Mouse (Mus musculus) layer of hippocampus, adult 8-10 months (tissue): ENCODE results near the gene Npc1l1. TPM values are rescaled to one million over a fixed set of nuclear protein-coding genes. Genes with fewer than 3 reads are reported as not detected.
A peak's percentile ranks its signal among the peaks of the same experiment; 100 is the strongest.

Experiments
- DNase-seq, 2 experiments: peaks; one replicate each; pipeline ENCODE4 v3.0.0; 2022; ENCODE audit warnings: low spot score in 2 of 2
- total RNA-seq, 4 experiments: library from RNA; stranded (reverse); gene quantifications; 2 replicates each; pipeline ENCODE4 v1.2.4; 2022

Gene Npc1l1
- total RNA-seq, 4 experiments from 2014 or later = 0.11 to 0.68 (median 0.48) TPM

- no peak for DNase-seq
These were observed 21.8 kb downstream of the Npc1l1 start for GRCm38 (mm10) chr11:6208158-6208557.

GRCm38 (mm10) chr11:6207090-6207489 is 22.9 kb downstream of the Npc1l1 start:
- no peak for DNase-seq

GRCm38 (mm10) chr11:6200570-6200969 is 29.4 kb downstream of the Npc1l1 start:
- no peak for DNase-seq

GRCm38 (mm10) chr11:6200087-6200569 is 29.8 kb downstream of the Npc1l1 start, which contains the start of gene Nudcd3:
Gene Nudcd3, minus strand, starts transcription at chr11:6200415.
- peak; percentile 88 to 90 for DNase-seq

GRCm38 (mm10) chr11:6199410-6200086 is 30.4 kb downstream of the Npc1l1 start, which contains the start of gene A730071L15Rik:
Gene A730071L15Rik, plus strand, starts transcription at chr11:6200029.
- DNase-seq = no peak

GRCm38 (mm10) chr11:6198449-6198848 is 31.5 kb downstream of the Npc1l1 start:
- no peak for DNase-seq

GRCm38 (mm10) chr11:6196780-6197179 is 33.2 kb downstream of the Npc1l1 start:
- no peak for DNase-seq

GRCm38 (mm10) chr11:6187878-6188277 is 42.1 kb downstream of the Npc1l1 start:
- peak; percentile 92 to 94 for DNase-seq

- DNase-seq = no peak
These were observed 42.5 kb downstream of the Npc1l1 start for GRCm38 (mm10) chr11:6187399-6187798.

GRCm38 (mm10) chr11:6184202-6184935 is 45.6 kb downstream of the Npc1l1 start:
- no peak for DNase-seq

GRCm38 (mm10) chr11:6183246-6183645 is 46.7 kb downstream of the Npc1l1 start:
- no peak for DNase-seq

GRCm38 (mm10) chr11:6180811-6181399 is 49.0 kb downstream of the Npc1l1 start:
- no peak for DNase-seq

- peak in 1 of 2 experiments; percentile 25 for DNase-seq
These were observed 50.7 kb downstream of the Npc1l1 start for GRCm38 (mm10) chr11:6179194-6179593.

- peak; percentile 37 to 42 for DNase-seq
These were observed 51.2 kb downstream of the Npc1l1 start for GRCm38 (mm10) chr11:6178673-6179166.

GRCm38 (mm10) chr11:6177781-6178420 is 52.0 kb downstream of the Npc1l1 start:
- DNase-seq = no peak

- DNase-seq = no peak
These were observed 54.4 kb downstream of the Npc1l1 start for GRCm38 (mm10) chr11:6175506-6175905.

- no peak for DNase-seq
These were observed 55.2 kb downstream of the Npc1l1 start for GRCm38 (mm10) chr11:6174719-6175118.

- DNase-seq = no peak
These were observed 60.8 kb downstream of the Npc1l1 start for GRCm38 (mm10) chr11:6169041-6169663.

GRCm38 (mm10) chr11:6166351-6166750 is 63.6 kb downstream of the Npc1l1 start:
- no peak for DNase-seq

GRCm38 (mm10) chr11:6165391-6166081 is 64.4 kb downstream of the Npc1l1 start:
- no peak for DNase-seq
